Mouse (Mus musculus): Measurements from ENCODE around the gene Gm13420.

DNA sequence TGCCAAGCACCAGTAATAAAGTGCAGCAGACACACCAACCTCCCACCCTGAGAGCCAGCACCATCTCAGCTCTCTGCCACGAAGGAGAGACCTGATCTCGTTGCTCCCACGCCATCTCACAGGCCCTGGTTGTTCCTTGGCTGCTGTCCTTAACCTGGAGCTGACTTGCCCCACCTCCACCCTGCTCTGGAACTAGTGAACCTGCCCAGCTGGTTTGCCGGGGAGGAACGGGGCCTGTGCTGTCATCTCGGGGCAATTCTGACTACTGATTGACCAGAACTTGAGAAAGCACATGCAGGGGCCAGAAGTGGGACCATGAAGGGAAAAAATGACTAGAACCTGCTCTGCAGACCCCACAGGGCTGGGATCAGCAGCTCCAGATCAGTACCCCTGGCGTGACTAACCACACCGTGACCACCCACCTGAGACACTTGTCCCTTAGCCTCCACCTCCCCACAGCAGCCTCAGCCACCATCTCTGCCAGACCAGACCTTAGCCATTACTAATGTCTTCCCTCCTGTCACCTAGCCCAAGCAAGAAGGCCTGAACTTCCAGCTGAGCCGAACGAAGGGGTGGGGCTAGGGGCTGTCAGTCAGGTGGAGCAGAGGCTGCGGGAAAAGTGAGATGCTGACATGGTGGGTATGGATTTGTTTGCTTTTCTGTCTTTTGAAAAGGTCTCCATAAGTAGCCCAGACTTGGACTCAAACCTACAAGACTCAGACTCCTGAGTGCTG, 16.7 kb upstream of the Gm13420 start:
- TF ChIP-seq CTCF (IDR thresholded peaks at IDR 0.05; ENCODE audit: low read depth): no peak
- TF ChIP-seq EP300 (optimal IDR thresholded peaks at IDR 0.05): no peak
